Mouse (Mus musculus): ENCODE measurements around the gene Lrrc4.

DNA sequence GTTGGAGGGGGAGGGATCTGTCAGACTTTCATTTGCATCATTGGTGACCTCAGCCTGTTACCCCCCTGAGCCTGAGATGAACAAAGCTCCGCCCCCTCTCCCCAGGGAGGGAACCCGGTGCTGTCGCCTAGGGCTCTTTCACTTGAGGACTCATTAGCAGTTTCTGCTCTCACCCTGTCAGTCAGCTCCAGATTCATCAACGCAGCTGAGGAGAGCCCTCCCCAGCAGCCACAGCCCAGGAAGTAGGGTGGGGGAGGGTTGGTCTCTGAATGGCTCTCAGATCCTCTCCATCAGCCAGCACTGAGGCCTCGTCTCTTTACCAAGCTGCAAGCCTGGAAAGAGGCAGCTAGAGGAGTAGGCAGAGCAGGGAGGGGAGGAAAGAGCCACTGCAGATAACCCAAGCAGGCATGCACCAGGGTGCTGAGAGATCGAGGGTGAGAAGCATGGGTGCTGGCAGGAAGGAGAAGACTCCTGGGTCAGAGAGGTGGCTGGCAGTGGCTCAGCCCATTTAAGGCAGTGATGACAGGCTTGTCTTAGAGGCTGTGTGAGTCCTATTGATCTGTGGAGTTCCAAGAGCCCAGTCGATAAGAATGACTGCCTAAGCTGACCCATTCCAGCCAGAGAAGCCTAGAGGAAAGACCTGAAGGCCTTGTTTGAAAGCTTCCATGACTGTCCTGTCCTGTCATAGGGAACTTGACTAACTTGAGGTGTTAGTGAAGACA lies 46.6 kb upstream of the Lrrc4 start:
- TF ChIP-seq POLR2A (IDR thresholded peaks at IDR 0.05; ENCODE audit: low read depth, low read length) (no peak), CTCF (IDR thresholded peaks at IDR 0.05; ENCODE audit: extremely low read depth, insufficient read length, insufficient replicate concordance, low read depth, low read length) (no peak)

Data from small intestine, adult 2 months (tissue).